Mouse (Mus musculus): ENCODE measurements around the gene Cyp2c69. TPM values are rescaled to one million over a fixed set of nuclear protein-coding genes. Genes with fewer than 3 reads are reported as not detected.
"Not testable (repeated sequence)": the region's sequence is repeated elsewhere in the genome, so short reads cannot be mapped to it uniquely, and the experiment has no call there.

Cyp2c69 gene
- total RNA-seq (2021), result not detected
- long read RNA-seq, experiment 1, result 0 reads
- long read RNA-seq, experiment 2, result 0 reads

- H3K27ac ChIP-seq; H3K4me3 ChIP-seq; DNase-seq (ENCODE audit: low spot score in 2 of 2): not testable (repeated sequence)
Measured at GRCm38 (mm10) chr19:39886699-39887098, at the start of gene Cyp2c69. TSS of gene Cyp2c69 (minus strand) at chr19:39886799.

DNA sequence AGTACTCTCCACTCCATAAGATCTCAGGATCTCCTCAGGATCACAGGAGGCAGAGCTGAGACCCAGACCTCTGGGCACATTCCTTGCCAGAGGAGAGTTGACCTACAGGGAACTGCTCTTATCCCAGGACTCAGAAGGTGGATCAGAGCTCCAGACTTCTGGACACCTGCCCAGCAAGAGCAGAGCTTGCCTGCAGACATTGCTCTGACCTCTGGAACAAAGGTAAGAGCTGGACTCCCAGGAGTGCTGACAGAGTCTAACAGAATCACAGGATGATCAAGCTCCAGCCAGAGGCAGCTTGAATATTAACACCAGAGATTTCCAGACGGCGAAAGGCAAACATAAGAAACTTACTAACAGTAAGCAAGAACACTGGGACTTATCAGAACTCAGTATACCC, 48.8 kb upstream of the Cyp2c69 start:
- DNase-seq (ENCODE audit: low spot score in 2 of 2), result no peak
- no peak overlapping the region for H3K27ac ChIP-seq
- H3K4me3 ChIP-seq, result no peak overlapping the region
- no peak for TF ChIP-seq CTCF (conservative IDR thresholded peaks at IDR 0.05)

- no peak overlapping the region for H3K4me3 ChIP-seq
- H3K27ac ChIP-seq, result no peak overlapping the region
- no peak for DNase-seq (ENCODE audit: low spot score in 2 of 2)
- TF ChIP-seq CTCF (conservative IDR thresholded peaks at IDR 0.05), result peak; percentile 70
Measured at GRCm38 (mm10) chr19:39930032-39930431, 43.4 kb upstream of the Cyp2c69 start.

- no peak for DNase-seq (ENCODE audit: low spot score in 2 of 2)
- TF ChIP-seq CTCF (conservative IDR thresholded peaks at IDR 0.05), result no peak
- no peak overlapping the region for H3K27ac ChIP-seq
- no peak overlapping the region for H3K4me3 ChIP-seq
Measured at GRCm38 (mm10) chr19:39901656-39902055, 15.1 kb upstream of the Cyp2c69 start.

DNA sequence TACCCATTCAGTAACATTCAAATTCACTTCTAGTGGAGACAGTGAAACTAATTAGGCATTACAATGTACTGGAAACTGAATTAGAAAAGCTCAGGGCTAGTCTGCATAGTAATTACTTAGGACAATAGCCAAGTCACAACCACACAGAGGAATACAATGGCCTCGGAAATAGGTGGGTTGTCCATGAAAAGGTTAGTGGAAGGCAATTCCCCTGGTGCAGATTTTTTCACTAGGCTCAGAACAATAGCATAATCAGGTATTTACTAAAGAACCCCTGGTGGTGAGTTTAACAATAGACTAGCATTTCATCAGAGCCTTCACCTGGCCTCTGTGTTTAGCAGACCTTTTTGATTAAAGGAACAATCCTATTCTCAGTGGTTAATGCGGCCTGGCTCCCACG, 3.5 kb upstream of the Cyp2c69 start:
- DNase-seq (ENCODE audit: low spot score in 2 of 2), result not testable (repeated sequence)

GRCm38 (mm10) chr19:39866133-39866532, 20.5 kb downstream of the Cyp2c69 start:
- TF ChIP-seq CTCF (conservative IDR thresholded peaks at IDR 0.05), result no peak
- Histone ChIP-seq H3K4me3 (no peak overlapping the region), H3K27ac (no peak overlapping the region)
- DNase-seq (ENCODE audit: low spot score in 2 of 2), result no peak

More for the DNA sequence above, 3.5 kb upstream of the Cyp2c69 start:
- H3K4me3 ChIP-seq, H3K27ac ChIP-seq: not testable (repeated sequence)

GRCm38 (mm10) chr19:39820931-39821330, 65.7 kb downstream of the Cyp2c69 start:
- H3K4me3 ChIP-seq; H3K27ac ChIP-seq; DNase-seq (ENCODE audit: low spot score in 2 of 2): not testable (repeated sequence)

DNA sequence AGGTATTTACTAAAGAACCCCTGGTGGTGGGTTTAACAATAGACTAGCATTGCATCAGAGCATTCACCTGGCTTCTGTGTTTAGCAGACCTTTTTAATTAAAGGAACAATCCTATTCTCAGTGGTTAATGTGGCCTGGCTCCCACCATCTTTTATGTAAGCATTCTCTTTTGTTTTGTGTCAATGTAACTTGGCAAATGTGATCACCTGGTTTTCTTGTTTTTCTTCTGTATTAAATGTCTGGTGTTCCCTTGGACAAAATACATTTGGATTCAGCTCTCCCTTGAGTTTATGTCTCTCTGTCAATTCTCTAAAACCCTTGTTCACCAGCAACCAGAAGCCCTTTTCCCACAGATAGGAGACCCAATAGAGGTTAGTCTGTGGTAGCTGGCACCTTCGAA, 70.2 kb downstream of the Cyp2c69 start:
- H3K4me3 ChIP-seq; H3K27ac ChIP-seq; DNase-seq (ENCODE audit: low spot score in 2 of 2): not testable (repeated sequence)

DNA sequence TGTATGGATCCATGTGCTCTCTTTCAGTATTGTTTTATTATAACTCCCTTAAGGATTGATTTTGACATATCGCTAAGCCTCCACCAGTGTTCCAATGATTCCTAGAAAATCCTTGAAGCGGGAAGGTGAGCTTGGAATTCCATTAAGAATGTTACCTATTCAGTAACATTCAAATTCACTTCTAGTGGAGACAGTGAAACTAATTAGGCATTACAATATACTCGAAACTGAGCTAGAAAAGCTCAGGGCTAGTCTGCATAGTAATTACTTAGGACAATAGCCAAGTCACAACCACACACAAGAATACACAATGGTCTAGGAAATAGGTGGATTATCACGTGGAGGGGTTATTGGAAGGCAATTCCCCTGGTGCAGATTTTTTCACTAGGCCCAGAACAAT, 70.6 kb downstream of the Cyp2c69 start:
- DNase-seq (ENCODE audit: low spot score in 2 of 2); H3K27ac ChIP-seq; H3K4me3 ChIP-seq: not testable (repeated sequence)

- H3K4me3 ChIP-seq; DNase-seq (ENCODE audit: low spot score in 2 of 2); H3K27ac ChIP-seq: not testable (repeated sequence)
Measured at GRCm38 (mm10) chr19:39812714-39813113, 73.9 kb downstream of the Cyp2c69 start, which contains the start of gene Cyp2c40. TSS of gene Cyp2c40 (minus strand) at chr19:39812814.

Other genes starting within 250 kb of the Cyp2c69 start
- gene Cyp2c67, start 237.7 kb downstream of the Cyp2c69 start, total RNA-seq (2021), result not detected
- not detected for gene Cyp2c68, start 145.7 kb downstream of the Cyp2c69 start, total RNA-seq (2021)
- not detected for gene Cyp2c40, start 74.0 kb downstream of the Cyp2c69 start, total RNA-seq (2021)
- not detected for gene Cyp2c37, start 105.6 kb upstream of the Cyp2c69 start, total RNA-seq (2021)
- not detected for gene Cyp2c54, start 187.0 kb upstream of the Cyp2c69 start, total RNA-seq (2021)
- not detected for gene Cyp2c50, start 202.9 kb upstream of the Cyp2c69 start, total RNA-seq (2021)